Mouse (Mus musculus) MEL (cell line): ENCODE data around the gene Oaz2. TPM values are rescaled to one million over a fixed set of nuclear protein-coding genes. Genes with fewer than 3 reads are reported as not detected.

Experiments
- DNase-seq: peaks from one replicate; pipeline ENCODE4 v3.0.0; 2011; ENCODE audit warnings: low read depth, low spot score
- H3K27ac ChIP-seq: 2 replicates; pipeline ENCODE4 v1.5.1; 2012; ENCODE audit warnings: low read depth, mild to moderate bottlenecking, control low read depth, low read length, moderate library complexity; ENCODE audit not compliant: control insufficient read depth
- H3K27me3 ChIP-seq, 2 experiments: fragments of 150-350 bp in 1 of 2; sonication (generic) in 1 of 2; 2 replicates each; pipeline ENCODE4 v1.6.1; 2012; ENCODE audit warnings: low read length in 2 of 2, mild to moderate bottlenecking in 2 of 2, improper control_type of control experiment in 1 of 2, moderate library complexity in 1 of 2; ENCODE audit not compliant: insufficient read depth in 2 of 2, control insufficient read depth in 1 of 2
- H3K36me3 ChIP-seq, 2 experiments: 2 replicates each; pipeline ENCODE4 v1.6.1; 2012 to 2014; ENCODE audit warnings: low read length in 2 of 2, improper control_type of control experiment in 1 of 2, inconsistent platforms in 1 of 2, mild to moderate bottlenecking in 1 of 2; ENCODE audit not compliant: insufficient read depth in 2 of 2, control insufficient read depth in 1 of 2
- H3K4me1 ChIP-seq, 2 experiments: fragments of 150-350 bp in 1 of 2; sonication (generic) in 1 of 2; 2 replicates each; pipeline ENCODE4 v1.6.1; 2012; ENCODE audit warnings: low read length in 2 of 2, improper control_type of control experiment in 1 of 2, mild to moderate bottlenecking in 1 of 2; ENCODE audit not compliant: insufficient read depth in 2 of 2, control insufficient read depth in 1 of 2
- H3K4me3 ChIP-seq, 2 experiments: fragments of 150-350 bp in 1 of 2; sonication (generic) in 1 of 2; 2 replicates each; pipeline ENCODE4 v1.5.1; 2012; ENCODE audit warnings: low read depth in 2 of 2, low read length in 2 of 2, mild to moderate bottlenecking in 2 of 2, moderate library complexity in 2 of 2, control low read depth in 1 of 2, improper control_type of control experiment in 1 of 2; ENCODE audit not compliant: control insufficient read depth in 1 of 2, insufficient read depth in 1 of 2
- H3K79me2 ChIP-seq: 2 replicates; pipeline ENCODE4 v1.6.1; 2012; ENCODE audit warnings: mild to moderate bottlenecking, low read length, moderate library complexity; ENCODE audit not compliant: control insufficient read depth, poor library complexity, insufficient read depth
- H3K9ac ChIP-seq: 2 replicates; pipeline ENCODE4 v1.6.1; 2012; ENCODE audit warnings: low read depth, mild to moderate bottlenecking, control low read depth, low read length, moderate library complexity; ENCODE audit not compliant: control insufficient read depth, poor library complexity, severe bottlenecking
- H3K9me3 ChIP-seq: fragments of 150-350 bp; sonication (generic); replicated peaks from 2 replicates; pipeline ENCODE4 v1.6.1; 2012; ENCODE audit warnings: mild to moderate bottlenecking, low read length, improper control_type of control experiment, moderate library complexity; ENCODE audit not compliant: insufficient read depth
- BHLHE40 ChIP-seq: IDR thresholded peaks from 2 replicates; pipeline ENCODE4 v1.6.1; 2012; ENCODE audit warnings: low read depth, mild to moderate bottlenecking, inconsistent platforms, low read length, improper control_type of control experiment, borderline replicate concordance
- CHD1 ChIP-seq: IDR thresholded peaks from 2 replicates; pipeline ENCODE4 v1.6.1; 2012; ENCODE audit warnings: low read depth, mild to moderate bottlenecking, inconsistent platforms, low read length, improper control_type of control experiment
- CHD2 ChIP-seq: IDR thresholded peaks from 2 replicates; pipeline ENCODE4 v1.6.1; 2011; ENCODE audit warnings: low read length, improper control_type of control experiment
- E2F4 ChIP-seq: IDR thresholded peaks from 2 replicates; pipeline ENCODE4 v1.6.1; 2011; ENCODE audit warnings: low read depth, low read length, improper control_type of control experiment, borderline replicate concordance
- ELF1 ChIP-seq: IDR thresholded peaks from 2 replicates; pipeline ENCODE4 v1.6.1; 2014; ENCODE audit warnings: low read depth, mild to moderate bottlenecking, inconsistent platforms, low read length, improper control_type of control experiment, moderate library complexity
- GABPA ChIP-seq: IDR thresholded peaks from 2 replicates; pipeline ENCODE4 v1.6.1; 2012; ENCODE audit warnings: low read depth, mild to moderate bottlenecking, inconsistent platforms, low read length, improper control_type of control experiment, moderate library complexity
- JUND ChIP-seq: IDR thresholded peaks from 2 replicates; pipeline ENCODE4 v1.6.1; 2011; ENCODE audit warnings: low read depth, mild to moderate bottlenecking, improper control_type of control experiment, low read length
- MYC ChIP-seq: IDR thresholded peaks from 2 replicates; pipeline ENCODE4 v1.6.1; 2011; ENCODE audit warnings: low read depth, mild to moderate bottlenecking, low read length, improper control_type of control experiment, moderate library complexity
- NELFE ChIP-seq: IDR thresholded peaks from 2 replicates; pipeline ENCODE4 v1.6.1; 2011; ENCODE audit warnings: low read depth, low read length, improper control_type of control experiment
- NRF1 ChIP-seq: IDR thresholded peaks from 2 replicates; pipeline ENCODE4 v1.6.1; 2014; ENCODE audit warnings: low read depth, mild to moderate bottlenecking, inconsistent platforms, low read length, improper control_type of control experiment, moderate library complexity; ENCODE audit not compliant: poor library complexity, insufficient read depth, severe bottlenecking
- POLR2AphosphoS5 ChIP-seq: IDR thresholded peaks from 2 replicates; pipeline ENCODE4 v1.6.1; 2012; ENCODE audit warnings: low read depth, borderline replicate concordance, mild to moderate bottlenecking, inconsistent platforms, low read length, moderate library complexity, mixed read lengths
- RAD21 ChIP-seq: IDR thresholded peaks from 2 replicates; pipeline ENCODE4 v1.6.1; 2011; ENCODE audit warnings: mild to moderate bottlenecking, low read depth, low read length, improper control_type of control experiment
- RCOR1 ChIP-seq: IDR thresholded peaks from 2 replicates; pipeline ENCODE4 v1.6.1; 2012; ENCODE audit warnings: low read depth, mild to moderate bottlenecking, inconsistent platforms, low read length, improper control_type of control experiment
- SIN3A ChIP-seq: IDR thresholded peaks from 2 replicates; pipeline ENCODE4 v1.6.1; 2012; ENCODE audit warnings: low read length, improper control_type of control experiment, inconsistent platforms
- TAL1 ChIP-seq: IDR thresholded peaks from 2 replicates; pipeline ENCODE4 v1.6.1; 2012; ENCODE audit warnings: mild to moderate bottlenecking, inconsistent platforms, low read length, moderate library complexity, mixed read lengths
- TBP ChIP-seq: IDR thresholded peaks from 2 replicates; pipeline ENCODE4 v1.8.0; 2011; ENCODE audit warnings: low read depth, low read length, improper control_type of control experiment
- TCF12 ChIP-seq: IDR thresholded peaks from 2 replicates; pipeline ENCODE4 v1.6.1; 2014; ENCODE audit warnings: low read depth, mild to moderate bottlenecking, inconsistent platforms, low read length, improper control_type of control experiment, moderate library complexity
- USF1 ChIP-seq: IDR thresholded peaks from 2 replicates; pipeline ENCODE4 v1.6.1; 2014; ENCODE audit warnings: low read depth, mild to moderate bottlenecking, inconsistent platforms, low read length, improper control_type of control experiment, moderate library complexity
- ZNF384 ChIP-seq: IDR thresholded peaks from 2 replicates; pipeline ENCODE4 v1.6.1; 2012; ENCODE audit warnings: low read depth, mild to moderate bottlenecking, inconsistent platforms, low read length, improper control_type of control experiment
- polyA plus RNA-seq, 2 experiments: library from polyadenylated mRNA; stranded (reverse) in 1 of 2; unstranded in 1 of 2; fragments of >175 nt in 1 of 2; fragments of >200 nt in 1 of 2; gene quantifications; 2 replicates each; pipeline versions ENCODE4 v1.2.1 to v1.2.4; 2012; ENCODE audit warnings: low replicate concordance in 2 of 2, low read depth in 1 of 2; ENCODE audit not compliant: insufficient read length in 2 of 2, insufficient read depth in 1 of 2, missing spikeins in 1 of 2
- total RNA-seq: library from RNA; depleted of rRNA; stranded (reverse); fragments of 300-350 nt; gene quantifications from 2 replicates; pipeline ENCODE4 v1.2.3, GENCODE M21; 2012

The Oaz2 gene
- total and polyA plus RNA-seq, 3 experiments, result 16.4 to 34.6 TPM; not detected in 1

- Histone ChIP-seq H3K4me1 (no peaks in the 10 kb centered on the region), H3K27ac (no peak overlapping the region), H3K27me3 (0 out of 4 replicates have a peak, but pooled peaks cover 0 to 5% of the 10 kb centered on the region in 2 experiments), H3K79me2 (no peaks in the 10 kb centered on the region)
- no peak for TF ChIP-seq GABPA
- no peak for TF ChIP-seq MYC
- no peak for TF ChIP-seq USF1
- no peak for TF ChIP-seq TAL1
- TF ChIP-seq ELF1, result no peak
- TF ChIP-seq NELFE, result no peak
- TF ChIP-seq TCF12, result no peak
- TF ChIP-seq ZNF384, result no peak
- TF ChIP-seq JUND, result no peak
- TF ChIP-seq POLR2AphosphoS5, result no peak
- no peak for TF ChIP-seq RAD21
- no peak for TF ChIP-seq NRF1
- no peak for TF ChIP-seq E2F4
- no peak for TF ChIP-seq SIN3A
- no peak for TF ChIP-seq BHLHE40
- no peak for TF ChIP-seq CHD2
- no peak for TF ChIP-seq CHD1
- TF ChIP-seq RCOR1, result no peak
- TF ChIP-seq, all 39 proteins: peak for 0
- Histone ChIP-seq H3K9me3 (no peaks in the 10 kb centered on the region), H3K9ac (no peak overlapping the region), H3K36me3 (no peaks in the 10 kb centered on the region), H3K4me3 (no peak overlapping the region)
- DNase-seq, result no peak
Observed at GRCm38 (mm10) chr9:65621666-65622065, 46.1 kb upstream of the Oaz2 start.

GRCm38 (mm10) chr9:65622826-65623225 lies 45.0 kb upstream of the Oaz2 start:
- Histone ChIP-seq H3K79me2 (no peaks in the 10 kb centered on the region), H3K27me3 (0 out of 4 replicates have a peak, but pooled peaks cover 0 to 5% of the 10 kb centered on the region in 2 experiments), H3K4me1 (no peaks in the 10 kb centered on the region), H3K9me3 (no peaks in the 10 kb centered on the region), H3K36me3 (no peaks in the 10 kb centered on the region), H3K27ac (no peak overlapping the region), H3K4me3 (no peak overlapping the region), H3K9ac (no peak overlapping the region)
- no peak for DNase-seq
- TF ChIP-seq TBP (no peak), ZNF384 (no peak)
